In the genomic region with DNA sequence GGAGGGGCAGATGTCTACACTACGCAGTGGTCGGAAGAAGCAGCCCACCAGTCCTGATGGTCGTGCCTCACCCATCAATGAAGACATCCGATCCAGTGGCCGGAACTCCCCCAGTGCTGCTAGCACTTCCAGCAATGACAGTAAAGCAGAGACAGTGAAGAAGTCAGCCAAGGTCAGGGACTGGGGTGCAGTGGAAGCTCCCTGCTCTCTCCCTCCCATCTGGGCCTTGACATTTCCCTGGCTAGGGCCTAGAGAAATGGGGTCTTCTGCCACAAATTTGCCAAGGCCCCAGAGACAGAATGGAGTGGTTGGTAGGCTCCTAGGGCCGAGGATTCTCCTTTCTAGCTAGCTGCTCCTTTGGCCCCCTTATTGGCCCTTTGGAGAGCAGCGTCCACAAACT, we compare ENCODE assay signal across 32 mouse cellular contexts. TPM values are rescaled to one million over a fixed set of nuclear protein-coding genes. Genes with fewer than 3 reads are reported as not detected.
"Had no signal": no experiment of that assay in that cellular context is flagged by ENCODE, and none has a peak within 500 bp of the region (broad histone marks: within the 10 kb centered on the region; RNA-seq: fewer than 3 reads in every experiment).

No protein-coding gene starts in this region.

- H3K4me2 ChIP-seq: embryonic facial prominence, embryonic 12.5 days; embryonic facial prominence, embryonic 13.5 days; embryonic facial prominence, embryonic 15.5 days; forebrain, embryonic 12.5 days; forebrain, embryonic 13.5 days; forebrain, embryonic 15.5 days had no signal

- H3K9me3 ChIP-seq: embryonic facial prominence, embryonic 10.5 days; embryonic facial prominence, embryonic 12.5 days; embryonic facial prominence, embryonic 13.5 days; embryonic facial prominence, embryonic 15.5 days; forebrain, embryonic 10.5 days; forebrain, embryonic 12.5 days; forebrain, embryonic 13.5 days; forebrain, embryonic 15.5 days; heart, embryonic 10.5 days had no signal

- H3K27ac ChIP-seq: embryonic facial prominence, embryonic 10.5 days; embryonic facial prominence, embryonic 12.5 days; embryonic facial prominence, embryonic 13.5 days; embryonic facial prominence, embryonic 15.5 days; forebrain, embryonic 10.5 days; forebrain, embryonic 12.5 days; forebrain, embryonic 13.5 days; forebrain, embryonic 15.5 days; gastrocnemius, adult 2 months; heart, adult 2 months; heart, embryonic 10.5 days had no signal

- H3K4me1 ChIP-seq: embryonic facial prominence, embryonic 10.5 days; embryonic facial prominence, embryonic 12.5 days; embryonic facial prominence, embryonic 13.5 days; embryonic facial prominence, embryonic 15.5 days; forebrain, embryonic 12.5 days; forebrain, embryonic 13.5 days; forebrain, embryonic 15.5 days had no signal

- ATAC-seq: forebrain, embryonic 13.5 days; forebrain, embryonic 14.5 days; forebrain, embryonic 15.5 days; forebrain, embryonic 16.5 days; forebrain, postnatal 0 days had no signal

- DNase-seq: cerebellum, postnatal 10 days; cerebellum, postnatal 14 days; cerebellum, postnatal 25 days; cerebellum, postnatal 36 days; embryo, embryonic 11 days; forebrain, postnatal 0 days; gastrocnemius, adult 2 months; gastrocnemius, postnatal 10 days; gastrocnemius, postnatal 14 days; gastrocnemius, postnatal 25 days; gastrocnemius, postnatal 36 days; heart, adult 11 months; heart, adult 18-20 months; heart, adult 2 months had no signal

- H3K27me3 ChIP-seq: embryonic facial prominence, embryonic 12.5 days; embryonic facial prominence, embryonic 13.5 days; embryonic facial prominence, embryonic 15.5 days; forebrain, embryonic 12.5 days; forebrain, embryonic 13.5 days; forebrain, embryonic 15.5 days had no signal

- H3K9ac ChIP-seq: embryonic facial prominence, embryonic 12.5 days; embryonic facial prominence, embryonic 13.5 days; embryonic facial prominence, embryonic 15.5 days; forebrain, embryonic 12.5 days; forebrain, embryonic 13.5 days; forebrain, embryonic 15.5 days; forebrain, postnatal 0 days had no signal

- H3K4me3 ChIP-seq: embryonic facial prominence, embryonic 10.5 days; embryonic facial prominence, embryonic 12.5 days; embryonic facial prominence, embryonic 13.5 days; embryonic facial prominence, embryonic 15.5 days; erythroblast, embryonic 14.5 days; forebrain, embryonic 10.5 days; forebrain, embryonic 12.5 days; forebrain, embryonic 13.5 days; forebrain, embryonic 15.5 days; gastrocnemius, adult 2 months; heart, adult 2 months; heart, embryonic 10.5 days had no signal

RNA-seq across cellular contexts. Expression of gene Slc45a1, which starts 38.3 kb away (rescaled TPM):
- total RNA-seq: common myeloid progenitor, adult 5-6 weeks; gastrocnemius, adult 18-20 months; gastrocnemius, adult 2 months; gastrocnemius, adult 8-10 months; gastrocnemius, postnatal 10 days; gastrocnemius, postnatal 14 days; gastrocnemius, postnatal 25 days; gastrocnemius, postnatal 36 days; gastrocnemius, postnatal 4 days; granulocyte monocyte progenitor cell, adult 5-6 weeks; heart, adult 18-20 months; heart, adult 2 months; heart, adult 8-10 months had no signal
- polyA plus RNA-seq: erythroblast, embryonic 14.5 days; heart, adult 2 months had no signal
